Mouse (Mus musculus) forebrain, embryonic 16.5 days (tissue): ENCODE data around the gene H2-Oa. TPM values are rescaled to one million over a fixed set of nuclear protein-coding genes. Genes with fewer than 3 reads are reported as not detected.

ENCODE experiments used
- ATAC-seq: fragments of 200-750 bp; cut with Nextera tagmentation; 2 replicates; pipeline ENCODE4 v1.8.0; 2017; ENCODE audit warnings: mild to moderate bottlenecking, moderate library complexity
- H3K27ac ChIP-seq: fragments of 300-500 bp; sonication (generic); 2 replicates; pipeline ENCODE4 v1.5.1; 2014; ENCODE audit warnings: low read length, control low read depth
- H3K27me3 ChIP-seq: fragments of 300-500 bp; sonication (generic); replicated peaks from 2 replicates; pipeline ENCODE4 v1.6.1; 2014; ENCODE audit warnings: low read length; ENCODE audit not compliant: control insufficient read depth, insufficient read depth
- H3K36me3 ChIP-seq: fragments of 300-500 bp; sonication (generic); 2 replicates; pipeline ENCODE4 v1.6.1; 2014; ENCODE audit not compliant: control insufficient read depth, insufficient read depth
- H3K4me1 ChIP-seq: fragments of 300-500 bp; sonication (generic); replicated peaks from 2 replicates; pipeline ENCODE4 v1.6.1; 2014; ENCODE audit warnings: low read length; ENCODE audit not compliant: control insufficient read depth, insufficient read depth
- H3K4me2 ChIP-seq: fragments of 300-500 bp; sonication (generic); 2 replicates; pipeline ENCODE4 v1.6.1; 2014; ENCODE audit warnings: mild to moderate bottlenecking, low read length, control low read depth
- H3K4me3 ChIP-seq: fragments of 300-500 bp; sonication (generic); replicated peaks from 2 replicates; pipeline ENCODE4 v1.5.1; 2014; ENCODE audit warnings: mild to moderate bottlenecking, low read length, control low read depth
- H3K9ac ChIP-seq: fragments of 300-500 bp; sonication (generic); replicated peaks from 2 replicates; pipeline ENCODE4 v1.6.1; 2014; ENCODE audit warnings: low read depth, low read length, control low read depth
- H3K9me3 ChIP-seq: fragments of 300-500 bp; sonication (generic); 2 replicates; pipeline ENCODE4 v1.6.1; 2016; ENCODE audit warnings: low read length; ENCODE audit not compliant: control insufficient read depth
- WGBS: fragments of 180-500 bp; shearing (Covaris S2); extraction: QIAGEN DNeasy Blood & Tissue Kit; methylation state at CpG from one replicate; pipeline ENCODE4 v1.1.7; 2014; 5-methylcytosine and 5-hydroxymethylcytosine counted together
- polyA plus RNA-seq: library from polyadenylated mRNA; unstranded; fragments of >200 nt; fragmentation: Nextera tagmentation; extraction: Ambion mirVana; gene quantifications from 2 replicates; pipeline ENCODE4 v1.2.1, GENCODE M21; 2015

H2-Oa gene
- polyA plus RNA-seq, 1 experiment from 2014 or later = 0.28 TPM

DNA sequence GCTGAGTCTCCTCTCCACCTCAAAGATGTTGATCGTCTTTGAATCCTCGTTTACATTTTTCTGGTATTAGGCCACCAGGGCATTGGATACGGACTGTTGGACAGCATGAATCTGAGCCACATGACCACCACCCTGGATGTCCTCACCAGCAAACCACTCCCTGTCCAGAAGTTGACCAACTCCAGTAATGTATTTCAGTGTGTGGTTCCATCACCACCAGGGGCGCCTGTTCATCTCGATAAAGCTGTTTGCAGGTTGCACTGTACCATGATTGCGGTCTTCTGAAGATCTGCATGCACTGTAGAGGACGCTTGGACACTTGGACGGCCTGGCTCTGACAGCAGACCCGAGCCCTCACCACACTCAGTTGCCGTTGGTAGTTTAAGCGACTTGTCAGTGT lies 41.1 kb downstream of the H2-Oa start:
- no peaks in the 10 kb centered on the region for H3K36me3 ChIP-seq
- H3K4me2 ChIP-seq = no peak overlapping the region
- peaks cover 1% of the 10 kb centered on the region; the same call in 1 of the 2 replicates for H3K27me3 ChIP-seq
- H3K4me1 ChIP-seq = peaks cover 16% of the 10 kb centered on the region
- WGBS = 88% methylated on average over 11 of the region's 11 CpGs
- H3K9me3 ChIP-seq = no peaks in the 10 kb centered on the region
- no peak for ATAC-seq
- no peak overlapping the region for H3K4me3 ChIP-seq
- H3K9ac ChIP-seq = no peak overlapping the region
- no peak overlapping the region for H3K27ac ChIP-seq

DNA sequence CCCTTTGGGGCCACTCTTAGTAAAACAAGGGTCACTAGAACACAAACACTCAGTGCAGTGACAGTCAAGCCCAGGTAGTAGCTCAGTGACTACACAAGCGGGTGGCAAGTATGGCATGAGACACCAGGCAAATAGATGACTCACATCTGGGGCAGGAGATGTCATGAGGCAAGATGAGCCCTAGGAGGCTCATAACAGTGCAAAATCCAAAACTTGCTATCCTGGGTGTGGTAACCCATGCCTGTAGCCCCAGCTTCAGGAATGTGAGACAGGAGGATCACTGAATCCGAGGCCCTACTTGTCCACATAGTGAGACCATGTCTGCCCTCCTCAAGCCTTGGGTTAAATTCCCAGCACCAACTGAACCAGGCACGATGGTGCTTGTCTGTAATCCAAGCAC lies 42.3 kb downstream of the H2-Oa start:
- H3K36me3 ChIP-seq = no peaks in the 10 kb centered on the region
- WGBS = 88% methylated on average over 3 of the region's 3 CpGs
- H3K4me3 ChIP-seq = no peak overlapping the region
- H3K27me3 ChIP-seq = peaks cover 10% of the 10 kb centered on the region; the same call in 1 of the 2 replicates
- no peaks in the 10 kb centered on the region for H3K9me3 ChIP-seq
- peaks cover 9% of the 10 kb centered on the region for H3K4me1 ChIP-seq
- no peak overlapping the region for H3K4me2 ChIP-seq
- ATAC-seq = no peak
- no peak overlapping the region for H3K27ac ChIP-seq
- no peak overlapping the region for H3K9ac ChIP-seq

DNA sequence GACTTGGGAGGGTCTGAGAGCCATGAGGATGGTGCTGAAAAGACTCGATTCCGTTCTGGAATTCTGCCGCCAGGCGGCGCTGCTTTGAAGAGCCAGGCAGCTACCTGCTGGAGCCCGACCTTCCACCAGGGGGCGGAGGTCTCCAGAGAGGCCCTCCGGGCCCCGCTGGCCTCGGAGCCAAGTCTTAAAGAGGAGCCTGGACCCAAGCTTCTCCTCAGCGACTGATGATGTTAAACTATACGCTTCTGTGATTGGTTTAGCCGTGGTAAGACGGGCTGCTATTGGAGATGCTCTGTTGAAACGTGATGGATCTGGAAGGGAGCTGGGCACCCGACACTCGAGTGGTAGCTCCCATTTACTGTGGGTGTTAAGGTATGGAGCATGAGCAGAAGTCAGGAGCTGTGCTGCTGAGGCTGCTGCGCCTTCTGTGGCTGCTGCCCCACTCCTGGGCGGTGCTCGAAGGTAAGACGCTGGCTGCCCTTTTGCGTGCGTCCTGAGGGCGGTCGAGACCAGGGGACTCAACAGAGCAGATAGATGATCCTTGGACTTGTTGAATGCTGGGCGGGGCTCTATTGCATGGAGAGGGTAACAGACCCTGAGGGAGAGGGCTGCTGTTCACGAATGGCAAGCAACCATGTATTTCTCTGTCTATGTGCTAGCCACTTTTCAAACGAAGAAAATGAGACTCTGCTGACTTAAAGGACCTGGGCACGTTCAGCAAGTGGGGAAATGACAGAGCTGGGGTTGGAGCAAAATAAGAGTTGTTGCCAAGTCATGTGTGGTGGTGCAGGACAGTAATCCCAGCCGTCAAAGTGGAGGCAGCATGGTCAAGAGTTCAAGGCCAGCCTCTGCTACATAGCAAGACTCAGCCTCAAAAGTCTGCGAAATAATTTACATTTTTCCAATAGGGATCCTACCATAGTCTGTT lies 43.4 kb downstream of the H2-Oa start:
- Histone ChIP-seq H3K4me1 (peaks cover 12% of the 10 kb centered on the region), H3K27ac (no peak overlapping the region), H3K36me3 (no peaks in the 10 kb centered on the region), H3K4me2 (peak overlapping the region; percentile 80), H3K9me3 (no peaks in the 10 kb centered on the region), H3K4me3 (peak overlapping the region; percentile 41), H3K27me3 (peaks cover 21% of the 10 kb centered on the region), H3K9ac (peak overlapping the region; percentile 46)
- ATAC-seq = peak; percentile 98
- WGBS = 6% methylated on average over 31 of the region's 31 CpGs

DNA sequence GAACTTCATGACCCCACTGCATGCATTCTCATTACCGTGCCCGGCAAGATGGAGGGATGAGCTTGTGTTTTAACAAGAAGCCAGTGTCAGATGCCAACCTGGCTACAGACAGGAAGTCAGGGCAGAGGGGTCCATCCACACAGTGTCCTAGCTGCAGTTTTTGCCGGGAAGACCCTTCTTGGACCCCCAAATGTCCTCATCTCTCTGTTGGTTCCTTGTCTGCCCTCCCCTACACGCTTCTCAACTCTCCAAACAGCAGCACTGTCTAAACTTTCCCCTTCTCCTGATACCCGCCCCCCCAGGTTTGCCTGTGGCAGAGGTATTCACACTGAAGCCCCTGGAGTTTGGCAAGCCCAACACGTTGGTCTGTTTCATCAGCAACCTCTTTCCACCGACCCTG lies 45.5 kb downstream of the H2-Oa start:
- ATAC-seq = no peak
- 73% methylated on average over 7 of the region's 7 CpGs for WGBS

DNA sequence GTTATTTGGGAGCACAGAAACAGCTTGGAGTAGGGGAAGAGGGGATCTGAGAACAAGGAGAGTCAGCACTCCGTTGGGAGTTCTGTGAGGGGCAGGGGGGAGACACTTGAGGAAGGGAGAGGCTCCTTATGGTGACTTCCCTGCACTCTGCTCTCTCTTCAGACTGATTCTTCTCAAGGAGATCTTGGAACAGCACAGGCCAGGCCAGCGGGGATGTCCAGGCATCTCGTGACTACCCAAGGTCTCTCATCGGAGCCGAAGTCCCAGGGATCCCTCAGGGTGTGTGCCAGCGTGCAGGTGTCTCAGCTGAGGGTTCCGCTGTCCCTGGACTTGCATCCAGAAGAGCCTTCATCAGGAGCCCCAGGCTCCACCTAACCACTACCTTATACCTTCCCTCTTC lies 46.5 kb downstream of the H2-Oa start:
- Histone ChIP-seq H3K27me3 (peaks cover 28% of the 10 kb centered on the region), H3K36me3 (no peaks in the 10 kb centered on the region), H3K4me2 (no peak overlapping the region), H3K9ac (no peak overlapping the region), H3K27ac (no peak overlapping the region), H3K4me1 (peaks cover 12% of the 10 kb centered on the region), H3K9me3 (no peaks in the 10 kb centered on the region), H3K4me3 (no peak overlapping the region)
- 74% methylated on average over 7 of the region's 7 CpGs for WGBS
- ATAC-seq = no peak

More for the DNA sequence above, 45.5 kb downstream of the H2-Oa start:
- Histone ChIP-seq H3K27ac (no peak overlapping the region), H3K9me3 (no peaks in the 10 kb centered on the region), H3K27me3 (peaks cover 28% of the 10 kb centered on the region), H3K4me1 (peaks cover 12% of the 10 kb centered on the region), H3K36me3 (no peaks in the 10 kb centered on the region), H3K9ac (no peak overlapping the region), H3K4me2 (no peak overlapping the region), H3K4me3 (no peak overlapping the region)

DNA sequence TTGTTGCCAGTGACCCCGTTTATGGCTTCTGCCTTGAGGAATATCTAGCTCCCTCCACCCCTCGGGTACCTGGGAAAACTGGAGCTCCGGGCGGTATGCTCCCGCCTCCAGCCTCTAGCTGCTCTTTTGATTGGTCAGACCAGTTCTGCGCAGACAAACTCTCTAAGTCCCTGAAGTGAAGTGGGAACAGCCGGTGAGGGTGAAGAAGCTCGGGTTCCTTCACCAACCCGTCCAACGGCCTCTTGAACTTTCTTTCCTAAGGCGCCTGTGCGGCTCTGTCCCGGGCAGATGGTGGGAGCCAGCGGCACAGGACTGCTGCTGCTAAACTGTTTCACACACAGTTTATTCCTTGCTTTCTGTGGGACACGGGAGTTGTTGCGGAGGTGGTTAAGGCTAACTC lies 47.3 kb downstream of the H2-Oa start:
- peak overlapping the region; percentile 43 for H3K4me2 ChIP-seq
- H3K4me1 ChIP-seq = peaks cover 12% of the 10 kb centered on the region
- no peak for ATAC-seq
- no peaks in the 10 kb centered on the region for H3K36me3 ChIP-seq
- 2% methylated on average over 16 of the region's 16 CpGs for WGBS
- H3K4me3 ChIP-seq = peak overlapping the region; percentile 19
- H3K27ac ChIP-seq = no peak overlapping the region
- peaks cover 28% of the 10 kb centered on the region for H3K27me3 ChIP-seq
- H3K9me3 ChIP-seq = no peaks in the 10 kb centered on the region
- H3K9ac ChIP-seq = peak overlapping the region; percentile 20; the same call in 1 of the 2 replicates

DNA sequence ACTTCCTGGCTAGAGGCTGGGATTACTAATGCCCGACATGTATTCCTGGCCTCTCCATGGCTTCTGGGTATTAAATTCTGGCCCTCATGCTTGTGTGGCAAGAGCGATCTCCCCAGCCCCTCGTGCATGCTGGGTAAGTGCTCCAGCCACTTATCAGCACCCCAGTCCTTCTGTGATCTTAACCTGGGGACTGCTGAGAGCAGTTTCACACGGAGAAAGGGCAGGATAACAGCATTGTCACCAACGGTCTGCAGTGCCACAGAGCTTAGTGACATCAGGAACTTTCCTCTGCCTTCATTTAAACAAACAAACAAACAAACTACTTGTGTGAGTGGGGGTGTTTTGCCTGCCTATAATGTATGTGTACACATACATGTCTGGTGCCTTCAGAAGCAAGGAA lies 48.1 kb downstream of the H2-Oa start:
- Histone ChIP-seq H3K9ac (no peak overlapping the region), H3K9me3 (no peaks in the 10 kb centered on the region), H3K27me3 (peaks cover 28% of the 10 kb centered on the region), H3K36me3 (no peaks in the 10 kb centered on the region), H3K27ac (no peak overlapping the region), H3K4me1 (peaks cover 12% of the 10 kb centered on the region), H3K4me2 (no peak overlapping the region), H3K4me3 (no peak overlapping the region)
- 13% methylated on average over 5 of the region's 5 CpGs for WGBS
- ATAC-seq = no peak

DNA sequence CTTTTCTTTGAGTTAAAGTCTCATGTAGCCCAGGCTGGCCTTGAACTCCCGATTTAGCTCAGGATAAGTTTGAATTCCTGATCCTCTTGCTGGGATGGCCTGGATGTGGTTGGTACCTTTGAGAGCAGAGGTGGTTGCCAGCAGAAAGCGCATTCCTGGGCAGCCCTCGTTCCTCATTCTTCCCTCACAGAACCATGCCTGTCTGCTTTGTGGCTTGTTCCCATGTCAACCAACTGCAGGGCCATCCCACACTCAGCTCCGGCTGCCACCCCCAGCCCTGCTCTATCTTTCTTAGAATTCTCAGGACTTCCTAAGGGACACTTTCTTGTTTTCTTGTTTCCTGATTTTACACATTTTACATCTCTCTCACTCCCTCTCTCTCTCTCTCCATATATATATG lies 49.3 kb downstream of the H2-Oa start:
- no peak overlapping the region for H3K9ac ChIP-seq
- WGBS = 53% methylated on average over 4 of the region's 4 CpGs
- H3K4me2 ChIP-seq = no peak overlapping the region
- ATAC-seq = no peak
- no peak overlapping the region for H3K27ac ChIP-seq
- H3K4me3 ChIP-seq = no peak overlapping the region
- H3K4me1 ChIP-seq = peaks cover 9% of the 10 kb centered on the region
- H3K9me3 ChIP-seq = no peaks in the 10 kb centered on the region
- peaks cover 28% of the 10 kb centered on the region for H3K27me3 ChIP-seq
- H3K36me3 ChIP-seq = no peaks in the 10 kb centered on the region

DNA sequence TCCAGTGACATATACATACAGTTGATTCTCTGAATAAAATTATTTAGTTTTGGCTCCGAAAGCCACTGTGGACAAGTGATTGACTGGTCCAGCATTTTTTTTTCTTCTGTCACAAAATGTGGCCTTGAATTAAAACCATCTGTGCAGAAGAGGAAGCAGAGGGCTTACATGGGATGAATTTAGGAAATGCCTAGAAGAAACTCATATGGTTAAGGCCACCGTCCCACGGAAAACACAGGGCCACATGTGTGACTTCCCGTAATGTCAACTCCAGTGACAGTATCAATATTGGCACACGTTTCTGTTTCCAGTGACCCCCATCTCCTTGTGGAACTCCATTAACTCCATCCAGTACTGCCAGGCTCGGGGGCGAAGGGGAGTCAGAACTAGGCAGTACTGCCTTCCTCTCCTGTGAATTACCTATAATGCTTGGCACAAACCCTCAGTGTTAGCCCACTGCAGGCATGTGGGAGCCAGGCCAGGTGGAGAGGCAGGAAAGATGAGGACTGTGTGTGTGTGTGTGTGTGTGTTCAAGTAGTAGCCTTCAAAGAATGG lies 50.4 kb downstream of the H2-Oa start:
- WGBS = 87% methylated on average over 7 of the region's 7 CpGs
- ATAC-seq = no peak
- Histone ChIP-seq H3K4me2 (no peak overlapping the region), H3K9me3 (no peaks in the 10 kb centered on the region), H3K9ac (no peak overlapping the region), H3K36me3 (no peaks in the 10 kb centered on the region), H3K4me1 (peaks cover 9% of the 10 kb centered on the region), H3K27me3 (peaks cover 28% of the 10 kb centered on the region), H3K4me3 (no peak overlapping the region), H3K27ac (no peak overlapping the region)
